Mouse (Mus musculus): Measurements from ENCODE around the gene Rab5if.

- no peak for TF ChIP-seq CTCF (IDR thresholded peaks at IDR 0.05; ENCODE audit: low read depth, low read length)
- TF ChIP-seq POLR2A (IDR thresholded peaks at IDR 0.05; ENCODE audit: borderline replicate concordance, low read depth, low read length) = no peak
Observed at GRCm38 (mm10) chr2:156894496-156895265, 31.8 kb downstream of the Rab5if start.
